ENCODE assay signal across 30 mouse cellular contexts in the genomic region with DNA sequence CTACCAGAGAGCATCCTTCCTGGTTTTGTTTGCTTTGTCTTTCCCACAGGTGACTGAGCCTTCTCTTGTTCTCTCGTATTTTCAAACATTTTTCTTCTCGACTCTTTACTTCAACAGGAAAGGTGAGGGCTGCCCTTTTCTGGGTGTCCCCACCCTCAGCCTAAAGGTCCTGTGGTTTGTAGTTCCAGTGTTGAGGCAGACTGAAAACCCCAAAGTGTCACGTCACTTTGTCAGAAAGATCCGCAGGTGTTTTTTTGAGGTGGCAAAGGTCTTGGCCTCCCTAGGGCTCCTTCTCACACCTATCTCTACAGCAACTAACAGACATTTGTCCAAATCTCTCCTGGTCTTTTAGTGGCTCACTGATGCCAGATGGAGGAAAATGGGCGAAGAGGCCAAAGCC.
DNase-seq lines count a peak whose midpoint lies in the region; ATAC-seq and TF ChIP-seq lines count a peak whose summit lies in the region.
"Had no signal": no experiment of that assay in that cellular context is flagged by ENCODE, and none has a peak within 500 bp of the region (broad histone marks: within the 10 kb centered on the region; RNA-seq: fewer than 3 reads in every experiment).

No protein-coding gene starts in this region.

- peak; percentile 14 for DNase-seq in lung, postnatal 25 days (ENCODE audit: low spot score)
- no peak for DNase-seq in lung, postnatal 10 days
- DNase-seq in thymus, adult 2 months, result peak; percentile 50
- peak; percentile 33 to 51 for DNase-seq in thymus, postnatal 36 days
- DNase-seq in layer of hippocampus, adult 9-10 months (ENCODE audit: low spot score), result no peak
- DNase-seq in ovary, postnatal 14 days (ENCODE audit: low spot score), result no peak
- DNase-seq in kidney, postnatal 36 days, result no peak
- DNase-seq: adrenal gland, postnatal 10 days; cerebellum, adult 8-10 months; cerebellum, postnatal 36 days; gastrocnemius, postnatal 10 days; heart, postnatal 36 days; kidney, adult 11 months; kidney, postnatal 25 days; layer of hippocampus, postnatal 36 days; lung, adult 2 months; lung, postnatal 14 days; retina, postnatal 1 day; right cerebral cortex, postnatal 14 days had no signal

- no peaks in the 10 kb centered on the region for H3K36me3 ChIP-seq in thymus, adult 2 months (ENCODE audit: control insufficient read depth, insufficient read depth, low read length)
- H3K36me3 ChIP-seq: embryonic facial prominence, embryonic 12.5 days; forebrain, embryonic 15.5 days; hindbrain, embryonic 13.5 days; limb, embryonic 10.5 days; limb, embryonic 15.5 days; midbrain, embryonic 10.5 days had no signal

- no peak overlapping the region for H3K4me3 ChIP-seq in thymus, adult 2 months (ENCODE audit: control insufficient read depth, insufficient read depth, low read length)
- H3K4me3 ChIP-seq: embryonic facial prominence, embryonic 12.5 days; forebrain, embryonic 15.5 days; hindbrain, embryonic 13.5 days; limb, embryonic 10.5 days; limb, embryonic 15.5 days; midbrain, embryonic 10.5 days; myocyte had no signal

- peak; percentile 57 for ATAC-seq in activated CD4-positive, CD25-positive, alpha-beta regulatory T cell, adult 4 months
- ATAC-seq: forebrain, embryonic 15.5 days; midbrain, embryonic 16.5 days had no signal

- no peak for TF ChIP-seq CTCF in thymus, adult 2 months (IDR thresholded peaks at IDR 0.05; ENCODE audit: borderline replicate concordance, control insufficient read depth, extremely low read depth, insufficient read depth, low read length, poor library complexity)

- H3K4me1 ChIP-seq in thymus, adult 2 months (replicated peaks; ENCODE audit: control insufficient read depth, insufficient read depth, low read length), result peaks cover 29% of the 10 kb centered on the region
- H3K4me1 ChIP-seq: embryonic facial prominence, embryonic 12.5 days; forebrain, embryonic 15.5 days; hindbrain, embryonic 13.5 days; midbrain, embryonic 10.5 days had no signal

- 22% methylated on average over 5 of the region's 5 CpGs for WGBS in thymus, adult 2 months

- H3K27ac ChIP-seq in thymus, adult 2 months (ENCODE audit: control insufficient read depth, insufficient read depth, low read length), result no peak overlapping the region
- H3K27ac ChIP-seq: embryonic facial prominence, embryonic 12.5 days; forebrain, embryonic 15.5 days; hindbrain, embryonic 13.5 days; limb, embryonic 10.5 days; limb, embryonic 15.5 days; liver, embryonic 14.5 days; midbrain, embryonic 10.5 days had no signal

- no peaks in the 10 kb centered on the region for H3K27me3 ChIP-seq in thymus, adult 2 months (ENCODE audit: control insufficient read depth, insufficient read depth, low read length)
- H3K27me3 ChIP-seq: CH12.LX; embryonic facial prominence, embryonic 12.5 days; forebrain, embryonic 15.5 days; hindbrain, embryonic 13.5 days; limb, embryonic 15.5 days had no signal

- TF ChIP-seq POLR2A in thymus, adult 2 months (IDR thresholded peaks at IDR 0.05; ENCODE audit: control insufficient read depth, extremely low read depth, insufficient read depth, low read length, poor library complexity), result no peak

Comparison
In these comparisons a context has a peak if more than half of its experiments do, and no peak if none do; other contexts are left out.
1. DNase-seq: peak in lung, postnatal 25 days (single experiment), thymus, adult 2 months (single experiment) and thymus, postnatal 36 days (2 of 2); none in lung, postnatal 10 days (single experiment), layer of hippocampus, adult 9-10 months (single experiment), ovary, postnatal 14 days (single experiment) and kidney, postnatal 36 days (0 of 2).